Mouse (Mus musculus): Measurements from ENCODE around the gene Szt2. TPM values are rescaled to one million over a fixed set of nuclear protein-coding genes. Genes with fewer than 3 reads are reported as not detected.

The Szt2 gene
- polyA plus RNA-seq, 1 experiment from 2014 or later = 7.6 TPM

DNA sequence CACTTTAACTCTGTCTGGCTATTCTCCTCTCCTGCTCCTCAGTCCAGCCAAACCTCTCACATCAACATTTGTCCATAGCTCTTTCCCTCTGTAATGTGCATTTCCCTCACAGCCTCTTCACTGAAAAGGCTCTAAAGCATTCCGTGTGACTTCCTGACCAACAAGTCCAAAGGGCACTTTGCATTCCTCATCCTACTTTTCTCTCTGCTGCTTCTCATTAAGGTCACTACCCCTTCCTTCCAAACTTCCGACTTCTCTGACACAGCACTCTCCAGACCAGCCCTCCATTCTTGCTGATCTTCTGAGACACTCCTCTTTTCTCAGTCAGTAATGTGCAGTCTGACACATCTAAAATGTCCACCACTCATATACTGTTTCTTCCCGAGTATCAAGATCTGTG, 12.6 kb downstream of the Szt2 start:
- 67% methylated on average over 3 of the region's 3 CpGs for WGBS (ENCODE audit: insufficient replicate concordance)
- H3K4me3 ChIP-seq (ENCODE audit: low read depth, low read length) = no peak overlapping the region
- no peak for ATAC-seq (replicated peaks; ENCODE audit: insufficient number of reproducible peaks, low FRiP score, low TSS enrichment)
- H3K4me2 ChIP-seq = no peak overlapping the region
- H3K4me1 ChIP-seq (ENCODE audit: control insufficient read depth, insufficient read depth, low read length) = peaks cover 17% of the 10 kb centered on the region
- H3K36me3 ChIP-seq (ENCODE audit: control insufficient read depth, insufficient read depth, low read length) = peaks cover 27% of the 10 kb centered on the region
- H3K27ac ChIP-seq (ENCODE audit: low read depth, low read length) = no peak overlapping the region
- no peak overlapping the region for H3K9ac ChIP-seq (ENCODE audit: low read depth, low read length)
- H3K9me3 ChIP-seq (replicated peaks; ENCODE audit: control insufficient read depth, low read length) = no peaks in the 10 kb centered on the region
- no peaks in the 10 kb centered on the region for H3K27me3 ChIP-seq (ENCODE audit: control insufficient read depth, insufficient read depth, low read length)

DNA sequence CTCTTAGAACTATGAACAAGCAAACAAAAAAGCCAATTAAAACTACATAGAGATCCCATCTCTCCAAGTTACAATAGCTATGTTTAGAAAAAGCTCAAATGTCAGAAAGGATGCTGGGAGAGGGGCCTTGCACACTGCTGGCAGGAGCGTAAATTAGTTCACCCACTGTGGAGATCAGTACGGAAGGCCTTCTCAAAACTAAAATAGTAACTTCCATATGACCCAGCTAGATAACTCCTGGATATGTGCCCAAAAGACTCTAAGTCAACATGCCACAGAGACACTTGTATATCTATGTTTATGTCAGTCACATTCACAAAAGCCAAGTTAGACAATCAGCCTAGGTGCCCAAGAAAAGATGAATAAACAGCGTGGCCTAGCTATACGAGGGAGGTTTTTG, 13.8 kb downstream of the Szt2 start:
- 66% methylated on average over 4 of the region's 4 CpGs for WGBS (ENCODE audit: insufficient replicate concordance)
- Histone ChIP-seq H3K4me1 (ENCODE audit: control insufficient read depth, insufficient read depth, low read length) (peaks cover 17% of the 10 kb centered on the region), H3K27me3 (ENCODE audit: control insufficient read depth, insufficient read depth, low read length) (no peaks in the 10 kb centered on the region), H3K9ac (ENCODE audit: low read depth, low read length) (no peak overlapping the region), H3K4me2 (no peak overlapping the region), H3K27ac (ENCODE audit: low read depth, low read length) (peak overlapping the region; percentile 66), H3K4me3 (ENCODE audit: low read depth, low read length) (no peak overlapping the region), H3K9me3 (replicated peaks; ENCODE audit: control insufficient read depth, low read length) (no peaks in the 10 kb centered on the region), H3K36me3 (ENCODE audit: control insufficient read depth, insufficient read depth, low read length) (peaks cover 29% of the 10 kb centered on the region)
- no peak for ATAC-seq (replicated peaks; ENCODE audit: insufficient number of reproducible peaks, low FRiP score, low TSS enrichment)

DNA sequence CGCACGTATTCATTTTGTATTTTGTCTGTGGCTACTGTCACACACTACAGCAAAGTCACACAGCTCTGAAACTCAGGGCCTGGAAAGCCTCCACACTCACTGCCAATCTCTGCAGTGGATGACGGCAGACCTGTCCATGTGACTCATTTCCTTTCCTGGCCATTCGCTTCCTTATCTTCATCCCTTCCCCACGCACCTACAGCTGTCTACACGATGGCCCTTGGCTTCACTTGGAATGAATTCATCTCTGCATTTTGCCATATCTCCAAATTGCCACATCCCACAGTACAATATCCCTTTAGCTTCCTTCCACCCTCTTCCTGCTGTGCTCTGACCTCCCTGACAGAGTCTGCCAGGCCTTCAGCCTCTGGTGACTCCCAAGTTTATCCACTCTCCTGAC, 14.6 kb downstream of the Szt2 start:
- H3K4me3 ChIP-seq (ENCODE audit: low read depth, low read length) = no peak overlapping the region
- ATAC-seq (replicated peaks; ENCODE audit: insufficient number of reproducible peaks, low FRiP score, low TSS enrichment) = no peak
- H3K9me3 ChIP-seq (replicated peaks; ENCODE audit: control insufficient read depth, low read length) = no peaks in the 10 kb centered on the region
- peak overlapping the region; percentile 66 for H3K27ac ChIP-seq (ENCODE audit: low read depth, low read length)
- no peak overlapping the region for H3K4me2 ChIP-seq
- WGBS (ENCODE audit: insufficient replicate concordance) = 50% methylated on average over 6 of the region's 6 CpGs
- H3K9ac ChIP-seq (ENCODE audit: low read depth, low read length) = 0 out of 2 replicates have a peak overlapping the region, but pooled peaks have one; percentile 16
- peaks cover 37% of the 10 kb centered on the region for H3K36me3 ChIP-seq (ENCODE audit: control insufficient read depth, insufficient read depth, low read length)
- no peaks in the 10 kb centered on the region for H3K27me3 ChIP-seq (ENCODE audit: control insufficient read depth, insufficient read depth, low read length)
- H3K4me1 ChIP-seq (ENCODE audit: control insufficient read depth, insufficient read depth, low read length) = peaks cover 17% of the 10 kb centered on the region

DNA sequence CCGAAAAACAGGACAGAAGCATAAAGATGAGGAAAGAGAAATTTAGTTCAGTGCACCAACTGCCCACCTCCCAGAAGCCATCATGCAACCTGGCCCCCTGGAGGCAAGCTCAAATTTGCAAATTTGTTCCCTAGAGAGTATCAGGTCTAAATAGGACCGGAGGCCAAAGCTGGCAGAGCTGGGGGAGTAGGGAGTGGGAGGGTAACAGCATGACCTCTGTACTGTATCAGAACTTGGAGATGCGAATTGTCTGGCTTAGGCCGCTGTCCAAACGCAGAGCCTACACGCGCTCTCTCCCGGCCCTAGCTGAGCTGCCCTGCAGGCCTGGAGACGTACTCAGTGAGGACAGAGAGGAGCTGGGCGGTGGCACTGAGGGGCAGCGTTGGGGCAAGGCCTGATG, 18.9 kb downstream of the Szt2 start:
- no peak for ATAC-seq (replicated peaks; ENCODE audit: insufficient number of reproducible peaks, low FRiP score, low TSS enrichment)
- no peak overlapping the region for H3K9ac ChIP-seq (ENCODE audit: low read depth, low read length)
- peaks cover 61% of the 10 kb centered on the region for H3K36me3 ChIP-seq (ENCODE audit: control insufficient read depth, insufficient read depth, low read length)
- no peak overlapping the region for H3K27ac ChIP-seq (ENCODE audit: low read depth, low read length)
- H3K4me2 ChIP-seq = no peak overlapping the region
- H3K4me1 ChIP-seq (ENCODE audit: control insufficient read depth, insufficient read depth, low read length) = peaks cover 13% of the 10 kb centered on the region
- H3K4me3 ChIP-seq (ENCODE audit: low read depth, low read length) = no peak overlapping the region
- no peaks in the 10 kb centered on the region for H3K9me3 ChIP-seq (replicated peaks; ENCODE audit: control insufficient read depth, low read length)
- H3K27me3 ChIP-seq (ENCODE audit: control insufficient read depth, insufficient read depth, low read length) = no peaks in the 10 kb centered on the region
- 88% methylated on average over 11 of the region's 11 CpGs for WGBS (ENCODE audit: insufficient replicate concordance)

DNA sequence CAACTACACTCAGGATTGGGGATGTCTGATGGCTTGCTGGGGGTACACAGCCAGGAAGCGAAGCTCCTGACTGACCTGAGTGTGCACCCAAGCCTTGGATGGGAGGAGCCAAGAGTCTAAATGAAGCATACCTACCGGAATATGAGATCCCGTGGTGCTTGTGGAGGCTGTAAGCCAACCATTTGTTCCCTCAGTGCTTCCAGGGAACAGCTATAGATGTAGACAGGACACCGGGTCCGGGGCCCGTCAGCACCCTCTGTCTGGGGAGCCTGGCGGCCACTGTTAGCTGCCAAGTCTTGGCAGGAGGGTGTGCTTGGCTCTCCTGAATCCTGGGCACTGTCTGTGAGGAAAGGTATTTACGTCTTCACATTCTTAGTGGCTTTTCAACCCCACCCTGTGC, 21.8 kb downstream of the Szt2 start:
- Histone ChIP-seq H3K4me2 (no peak overlapping the region), H3K4me1 (ENCODE audit: control insufficient read depth, insufficient read depth, low read length) (no peaks in the 10 kb centered on the region), H3K4me3 (ENCODE audit: low read depth, low read length) (no peak overlapping the region), H3K27ac (ENCODE audit: low read depth, low read length) (no peak overlapping the region), H3K27me3 (ENCODE audit: control insufficient read depth, insufficient read depth, low read length) (no peaks in the 10 kb centered on the region), H3K36me3 (ENCODE audit: control insufficient read depth, insufficient read depth, low read length) (peaks cover 68% of the 10 kb centered on the region), H3K9me3 (replicated peaks; ENCODE audit: control insufficient read depth, low read length) (no peaks in the 10 kb centered on the region), H3K9ac (ENCODE audit: low read depth, low read length) (no peak overlapping the region)
- no peak for ATAC-seq (replicated peaks; ENCODE audit: insufficient number of reproducible peaks, low FRiP score, low TSS enrichment)
- WGBS (ENCODE audit: insufficient replicate concordance) = 92% methylated on average over 8 of the region's 8 CpGs

DNA sequence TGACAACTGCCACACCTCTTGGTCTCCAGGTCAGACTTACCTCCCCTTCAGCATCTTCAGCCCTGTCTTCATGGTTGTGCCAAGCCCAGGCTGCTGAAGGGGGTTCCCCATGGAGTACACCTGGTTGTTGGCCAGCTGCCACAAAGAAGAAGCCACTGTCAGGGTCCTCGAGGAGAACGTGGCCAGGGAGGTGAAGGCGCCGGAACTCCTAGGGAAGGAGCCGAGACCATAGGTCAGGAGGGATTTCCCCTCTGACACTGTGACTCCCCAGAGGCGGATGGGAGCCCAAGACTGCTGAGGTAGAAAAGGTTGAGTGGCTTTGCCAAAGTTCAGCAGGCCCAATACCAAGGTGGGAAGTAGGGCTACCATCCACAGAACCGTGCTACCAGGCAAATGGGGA, 25.8 kb downstream of the Szt2 start:
- Histone ChIP-seq H3K27me3 (ENCODE audit: control insufficient read depth, insufficient read depth, low read length) (no peaks in the 10 kb centered on the region), H3K4me3 (ENCODE audit: low read depth, low read length) (no peak overlapping the region), H3K9me3 (replicated peaks; ENCODE audit: control insufficient read depth, low read length) (no peaks in the 10 kb centered on the region), H3K36me3 (ENCODE audit: control insufficient read depth, insufficient read depth, low read length) (peaks cover 54% of the 10 kb centered on the region), H3K4me2 (no peak overlapping the region), H3K9ac (ENCODE audit: low read depth, low read length) (no peak overlapping the region), H3K27ac (ENCODE audit: low read depth, low read length) (no peak overlapping the region), H3K4me1 (ENCODE audit: control insufficient read depth, insufficient read depth, low read length) (no peaks in the 10 kb centered on the region)
- no peak for ATAC-seq (replicated peaks; ENCODE audit: insufficient number of reproducible peaks, low FRiP score, low TSS enrichment)
- WGBS (ENCODE audit: insufficient replicate concordance) = 90% methylated on average over 7 of the region's 7 CpGs

DNA sequence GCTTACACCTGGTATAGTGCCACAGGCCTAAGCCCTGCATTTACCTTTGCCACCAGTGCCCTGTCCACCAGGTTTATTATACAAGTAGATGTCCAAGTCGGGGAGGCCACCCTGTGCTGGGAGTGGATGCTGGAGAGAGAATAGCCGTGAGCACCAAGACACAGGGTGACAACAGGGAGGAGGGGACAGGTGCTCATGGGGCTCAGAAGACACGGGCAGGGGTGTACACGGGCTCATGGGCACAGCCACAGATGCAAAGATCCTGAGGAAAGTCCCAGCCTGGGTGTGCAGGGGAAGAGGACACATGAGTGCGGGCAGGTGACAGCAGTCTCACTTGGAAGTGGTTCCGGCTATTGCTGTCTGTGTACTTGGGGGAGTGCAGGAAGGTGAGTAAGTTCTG, 33.1 kb downstream of the Szt2 start:
- Histone ChIP-seq H3K4me1 (ENCODE audit: control insufficient read depth, insufficient read depth, low read length) (no peaks in the 10 kb centered on the region), H3K4me3 (ENCODE audit: low read depth, low read length) (no peak overlapping the region), H3K4me2 (no peak overlapping the region), H3K27ac (ENCODE audit: low read depth, low read length) (no peak overlapping the region), H3K36me3 (ENCODE audit: control insufficient read depth, insufficient read depth, low read length) (peaks cover 58% of the 10 kb centered on the region), H3K9ac (ENCODE audit: low read depth, low read length) (no peak overlapping the region), H3K9me3 (replicated peaks; ENCODE audit: control insufficient read depth, low read length) (no peaks in the 10 kb centered on the region), H3K27me3 (ENCODE audit: control insufficient read depth, insufficient read depth, low read length) (no peaks in the 10 kb centered on the region)
- 92% methylated on average over 6 of the region's 6 CpGs for WGBS (ENCODE audit: insufficient replicate concordance)
- ATAC-seq (replicated peaks; ENCODE audit: insufficient number of reproducible peaks, low FRiP score, low TSS enrichment) = no peak

DNA sequence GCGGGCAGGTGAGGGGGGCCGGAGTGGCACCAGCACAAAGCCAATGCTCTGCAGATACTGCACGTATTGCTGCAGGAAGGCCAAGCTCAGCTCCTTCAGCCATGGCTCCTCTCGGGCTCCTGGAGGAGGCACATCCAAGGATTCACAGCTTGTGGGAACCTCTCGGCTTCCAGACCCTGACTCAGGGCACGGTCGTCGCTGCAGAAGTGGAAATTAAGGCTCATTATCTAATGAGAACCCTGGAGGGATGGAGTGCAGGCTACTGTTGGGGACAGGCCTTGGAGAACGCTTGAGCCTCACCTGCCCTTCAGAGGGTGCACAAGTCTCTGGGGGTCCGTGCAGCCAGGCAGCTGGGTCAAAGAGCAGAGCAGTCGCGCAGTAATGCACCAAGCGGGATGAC, 37.3 kb downstream of the Szt2 start:
- H3K27ac ChIP-seq (ENCODE audit: low read depth, low read length) = no peak overlapping the region
- peaks cover 39% of the 10 kb centered on the region for H3K36me3 ChIP-seq (ENCODE audit: control insufficient read depth, insufficient read depth, low read length)
- no peak overlapping the region for H3K4me2 ChIP-seq
- no peaks in the 10 kb centered on the region for H3K27me3 ChIP-seq (ENCODE audit: control insufficient read depth, insufficient read depth, low read length)
- ATAC-seq (replicated peaks; ENCODE audit: insufficient number of reproducible peaks, low FRiP score, low TSS enrichment) = no peak
- no peak overlapping the region for H3K4me3 ChIP-seq (ENCODE audit: low read depth, low read length)
- H3K4me1 ChIP-seq (ENCODE audit: control insufficient read depth, insufficient read depth, low read length) = no peaks in the 10 kb centered on the region
- no peak overlapping the region for H3K9ac ChIP-seq (ENCODE audit: low read depth, low read length)
- WGBS (ENCODE audit: insufficient replicate concordance) = 89% methylated on average over 13 of the region's 13 CpGs
- H3K9me3 ChIP-seq (replicated peaks; ENCODE audit: control insufficient read depth, low read length) = no peaks in the 10 kb centered on the region

DNA sequence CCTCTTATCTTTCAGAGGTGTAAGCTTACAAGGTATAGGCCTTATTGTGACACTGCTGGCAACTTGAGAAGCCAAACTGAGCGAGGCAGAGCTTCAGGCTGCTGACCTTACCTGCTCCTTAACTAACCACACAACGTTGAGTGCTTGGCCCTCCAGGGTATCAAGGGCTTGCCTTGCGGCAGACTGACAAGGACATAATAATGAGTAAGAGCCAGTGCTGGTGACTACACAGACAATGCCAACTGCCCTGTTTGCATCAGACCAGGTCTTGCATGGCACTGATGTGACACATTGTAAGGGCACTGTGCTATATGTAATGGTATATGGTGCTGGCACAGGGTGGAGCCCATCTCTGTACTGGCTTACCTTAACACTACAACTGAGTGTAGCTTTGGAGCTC, 40.5 kb downstream of the Szt2 start:
- no peak overlapping the region for H3K4me3 ChIP-seq (ENCODE audit: low read depth, low read length)
- no peaks in the 10 kb centered on the region for H3K9me3 ChIP-seq (replicated peaks; ENCODE audit: control insufficient read depth, low read length)
- no peak overlapping the region for H3K9ac ChIP-seq (ENCODE audit: low read depth, low read length)
- no peak overlapping the region for H3K4me2 ChIP-seq
- WGBS (ENCODE audit: insufficient replicate concordance) = 79% methylated on average over 3 of the region's 3 CpGs
- no peaks in the 10 kb centered on the region for H3K27me3 ChIP-seq (ENCODE audit: control insufficient read depth, insufficient read depth, low read length)
- H3K36me3 ChIP-seq (ENCODE audit: control insufficient read depth, insufficient read depth, low read length) = peaks cover 31% of the 10 kb centered on the region
- no peaks in the 10 kb centered on the region for H3K4me1 ChIP-seq (ENCODE audit: control insufficient read depth, insufficient read depth, low read length)
- no peak overlapping the region for H3K27ac ChIP-seq (ENCODE audit: low read depth, low read length)
- no peak for ATAC-seq (replicated peaks; ENCODE audit: insufficient number of reproducible peaks, low FRiP score, low TSS enrichment)

Measured in heart, embryonic 11.5 days (tissue).